Mouse (Mus musculus): Measurements from ENCODE around the gene Gm4881. TPM values are rescaled to one million over a fixed set of nuclear protein-coding genes. Genes with fewer than 3 reads are reported as not detected.

The Gm4881 gene
- polyA plus RNA-seq (2015; fragmentation: Nextera tagmentation; extraction: Ambion mirVana): not detected in 2 replicates

GRCm38 (mm10) chr7:24944257-24944950 lies at the start of gene Gm4881:
Gene Gm4881 (minus strand): TSS chr7:24944494.
- no peak for ATAC-seq (ENCODE audit: low FRiP score, low read depth)
- Histone ChIP-seq H3K4me1 (0 out of 2 replicates have a peak, but pooled peaks cover 9% of the 10 kb centered on the region), H3K4me3 (peak within 1 kb of the TSS; percentile 44), H3K36me3 (no peaks in the 10 kb centered on the region), H3K27ac (no peak within 1 kb of the TSS), H3K9me3 (no peaks in the 10 kb centered on the region), H3K9ac (peak within 1 kb of the TSS; percentile 57), H3K27me3 (peaks cover 100% of the 10 kb centered on the region), H3K4me2 (replicated peaks) (peak within 1 kb of the TSS; percentile 75)
- 1% methylated on average over 70 of the region's 72 CpGs for WGBS

GRCm38 (mm10) chr7:24993081-24993480 lies 48.8 kb upstream of the Gm4881 start:
- Histone ChIP-seq H3K9me3 (no peaks in the 10 kb centered on the region), H3K27ac (no peak overlapping the region), H3K4me2 (replicated peaks) (no peak overlapping the region), H3K36me3 (no peaks in the 10 kb centered on the region), H3K4me3 (no peak overlapping the region), H3K27me3 (peaks cover 14% of the 10 kb centered on the region), H3K4me1 (no peaks in the 10 kb centered on the region), H3K9ac (no peak overlapping the region)
- 69% methylated on average over 6 of the region's 6 CpGs for WGBS
- ATAC-seq (ENCODE audit: low FRiP score, low read depth): no peak

GRCm38 (mm10) chr7:24990478-24990877 lies 46.2 kb upstream of the Gm4881 start:
- no peak overlapping the region for H3K4me2 ChIP-seq (replicated peaks)
- H3K36me3 ChIP-seq: no peaks in the 10 kb centered on the region
- no peaks in the 10 kb centered on the region for H3K9me3 ChIP-seq
- H3K27me3 ChIP-seq: peaks cover 14% of the 10 kb centered on the region
- H3K4me1 ChIP-seq: no peaks in the 10 kb centered on the region
- H3K9ac ChIP-seq: no peak overlapping the region
- no peak overlapping the region for H3K4me3 ChIP-seq
- 81% methylated on average over 8 of the region's 8 CpGs for WGBS
- H3K27ac ChIP-seq: no peak overlapping the region
- no peak for ATAC-seq (ENCODE audit: low FRiP score, low read depth)

- Histone ChIP-seq H3K27ac (no peak overlapping the region), H3K36me3 (no peaks in the 10 kb centered on the region), H3K4me3 (no peak overlapping the region), H3K4me1 (no peaks in the 10 kb centered on the region), H3K9me3 (no peaks in the 10 kb centered on the region), H3K9ac (no peak overlapping the region), H3K4me2 (replicated peaks) (no peak overlapping the region), H3K27me3 (peaks cover 10% of the 10 kb centered on the region)
- ATAC-seq (ENCODE audit: low FRiP score, low read depth): no peak
- 85% methylated on average over 14 of the region's 14 CpGs for WGBS
Measured at GRCm38 (mm10) chr7:24987941-24988340, 43.6 kb upstream of the Gm4881 start.

- Histone ChIP-seq H3K27me3 (no peaks in the 10 kb centered on the region), H3K4me1 (no peaks in the 10 kb centered on the region), H3K36me3 (no peaks in the 10 kb centered on the region), H3K27ac (no peak overlapping the region), H3K4me3 (no peak overlapping the region), H3K4me2 (replicated peaks) (no peak overlapping the region), H3K9me3 (no peaks in the 10 kb centered on the region), H3K9ac (no peak overlapping the region)
- ATAC-seq (ENCODE audit: low FRiP score, low read depth): no peak
- 73% methylated on average over 5 of the region's 5 CpGs for WGBS
Measured at GRCm38 (mm10) chr7:24985799-24986198, 41.5 kb upstream of the Gm4881 start.

GRCm38 (mm10) chr7:24984307-24984706 lies 40.0 kb upstream of the Gm4881 start:
- no peaks in the 10 kb centered on the region for H3K4me1 ChIP-seq
- H3K4me2 ChIP-seq (replicated peaks): no peak overlapping the region
- H3K36me3 ChIP-seq: no peaks in the 10 kb centered on the region
- no peak overlapping the region for H3K4me3 ChIP-seq
- no peak overlapping the region for H3K9ac ChIP-seq
- no peaks in the 10 kb centered on the region for H3K9me3 ChIP-seq
- ATAC-seq (ENCODE audit: low FRiP score, low read depth): no peak
- WGBS: 82% methylated on average over 2 of the region's 2 CpGs
- H3K27me3 ChIP-seq: no peaks in the 10 kb centered on the region
- no peak overlapping the region for H3K27ac ChIP-seq

- Histone ChIP-seq H3K4me1 (no peaks in the 10 kb centered on the region), H3K27ac (no peak overlapping the region), H3K4me3 (no peak overlapping the region), H3K9me3 (no peaks in the 10 kb centered on the region), H3K4me2 (replicated peaks) (no peak overlapping the region), H3K27me3 (peaks cover 4% of the 10 kb centered on the region; the same call in 1 of the 2 replicates), H3K9ac (no peak overlapping the region), H3K36me3 (no peaks in the 10 kb centered on the region)
- ATAC-seq (ENCODE audit: low FRiP score, low read depth): no peak
- WGBS: 88% methylated on average over 5 of the region's 5 CpGs
Measured at GRCm38 (mm10) chr7:24983396-24983795, 39.1 kb upstream of the Gm4881 start.

GRCm38 (mm10) chr7:24980439-24980838 lies 36.1 kb upstream of the Gm4881 start:
- H3K9me3 ChIP-seq: no peaks in the 10 kb centered on the region
- no peaks in the 10 kb centered on the region for H3K36me3 ChIP-seq
- no peak for ATAC-seq (ENCODE audit: low FRiP score, low read depth)
- 81% methylated on average over 7 of the region's 7 CpGs for WGBS
- no peak overlapping the region for H3K4me3 ChIP-seq
- peaks cover 4% of the 10 kb centered on the region; the same call in 1 of the 2 replicates for H3K27me3 ChIP-seq
- H3K4me1 ChIP-seq: no peaks in the 10 kb centered on the region
- no peak overlapping the region for H3K9ac ChIP-seq
- H3K27ac ChIP-seq: no peak overlapping the region
- no peak overlapping the region for H3K4me2 ChIP-seq (replicated peaks)

- H3K36me3 ChIP-seq: no peaks in the 10 kb centered on the region
- H3K9ac ChIP-seq: no peak overlapping the region
- no peak overlapping the region for H3K27ac ChIP-seq
- peaks cover 4% of the 10 kb centered on the region; the same call in 1 of the 2 replicates for H3K27me3 ChIP-seq
- no peak for ATAC-seq (ENCODE audit: low FRiP score, low read depth)
- WGBS: 88% methylated on average over 7 of the region's 7 CpGs
- H3K4me3 ChIP-seq: no peak overlapping the region
- H3K9me3 ChIP-seq: no peaks in the 10 kb centered on the region
- H3K4me2 ChIP-seq (replicated peaks): no peak overlapping the region
- H3K4me1 ChIP-seq: no peaks in the 10 kb centered on the region
Measured at GRCm38 (mm10) chr7:24978781-24979180, 34.5 kb upstream of the Gm4881 start.

GRCm38 (mm10) chr7:24974893-24975595 lies 30.8 kb upstream of the Gm4881 start:
- H3K27me3 ChIP-seq: peaks cover 4% of the 10 kb centered on the region; the same call in 1 of the 2 replicates
- WGBS: 29% methylated on average over 9 of the region's 9 CpGs
- H3K36me3 ChIP-seq: peaks cover 2% of the 10 kb centered on the region
- no peaks in the 10 kb centered on the region for H3K9me3 ChIP-seq
- H3K4me1 ChIP-seq: peaks cover 8% of the 10 kb centered on the region
- H3K9ac ChIP-seq: no peak overlapping the region
- ATAC-seq (ENCODE audit: low FRiP score, low read depth): no peak
- H3K27ac ChIP-seq: no peak overlapping the region
- H3K4me2 ChIP-seq (replicated peaks): no peak overlapping the region
- no peak overlapping the region for H3K4me3 ChIP-seq

GRCm38 (mm10) chr7:24973902-24974301 lies 29.6 kb upstream of the Gm4881 start:
- no peaks in the 10 kb centered on the region for H3K9me3 ChIP-seq
- ATAC-seq (ENCODE audit: low FRiP score, low read depth): no peak
- H3K27me3 ChIP-seq: peaks cover 3% of the 10 kb centered on the region; the same call in 1 of the 2 replicates
- H3K9ac ChIP-seq: no peak overlapping the region
- H3K36me3 ChIP-seq: peaks cover 8% of the 10 kb centered on the region
- no peak overlapping the region for H3K27ac ChIP-seq
- H3K4me1 ChIP-seq: peaks cover 8% of the 10 kb centered on the region
- 73% methylated on average over 5 of the region's 5 CpGs for WGBS
- no peak overlapping the region for H3K4me3 ChIP-seq
- no peak overlapping the region for H3K4me2 ChIP-seq (replicated peaks)

- Histone ChIP-seq H3K9me3 (no peaks in the 10 kb centered on the region), H3K36me3 (peaks cover 8% of the 10 kb centered on the region), H3K4me1 (peaks cover 8% of the 10 kb centered on the region), H3K4me2 (replicated peaks) (no peak overlapping the region), H3K9ac (no peak overlapping the region), H3K4me3 (no peak overlapping the region), H3K27ac (no peak overlapping the region), H3K27me3 (no peaks in the 10 kb centered on the region)
- ATAC-seq (ENCODE audit: low FRiP score, low read depth): no peak
- WGBS: 78% methylated on average over 4 of the region's 4 CpGs
Measured at GRCm38 (mm10) chr7:24973208-24973607, 28.9 kb upstream of the Gm4881 start.
